Comparison of ENCODE assay signal across 8 mouse cellular contexts in genomic region chr13:39823346-39823954, GRCm38 (mm10).
DNase-seq lines count a peak whose midpoint lies in the region; ATAC-seq lines count a peak whose summit lies in the region.

No protein-coding gene starts in this region.

- H3K27me3 ChIP-seq in hindbrain, embryonic 10.5 days (ENCODE audit: insufficient read depth, poor library complexity, severe bottlenecking) = peaks cover 45% of the 10 kb centered on the region
- H3K27me3 ChIP-seq in neural tube, embryonic 11.5 days (ENCODE audit: control insufficient read depth, insufficient read depth, low read length) = 0 out of 2 replicates have a peak, but pooled peaks cover 8% of the 10 kb centered on the region

- H3K9me3 ChIP-seq in hindbrain, embryonic 10.5 days = no peaks in the 10 kb centered on the region
- H3K9me3 ChIP-seq in neural tube, embryonic 11.5 days (ENCODE audit: control insufficient read depth, low read length) = no peaks in the 10 kb centered on the region

- no peak overlapping the region; the same call in 1 of the 2 replicates for H3K9ac ChIP-seq in neural tube, embryonic 11.5 days (ENCODE audit: low read length)

- H3K27ac ChIP-seq in hindbrain, embryonic 10.5 days = no peak overlapping the region
- no peak overlapping the region for H3K27ac ChIP-seq in neural tube, embryonic 11.5 days (ENCODE audit: low read depth, low read length)

- H3K4me1 ChIP-seq in hindbrain, embryonic 10.5 days (replicated peaks) = peaks cover 12% of the 10 kb centered on the region
- H3K4me1 ChIP-seq in neural tube, embryonic 11.5 days (ENCODE audit: control insufficient read depth, insufficient read depth, low read length) = no peaks in the 10 kb centered on the region

- ATAC-seq in neural tube, embryonic 11.5 days (ENCODE audit: insufficient read depth, low FRiP score, low TSS enrichment) = peak; percentile 20; the same call in 1 of the 2 replicates

- 27% methylated on average over 15 of the region's 15 CpGs for WGBS in hindbrain, embryonic 10.5 days
- 25% methylated on average over 15 of the region's 15 CpGs for WGBS in neural tube, embryonic 11.5 days

- H3K4me2 ChIP-seq in neural tube, embryonic 11.5 days (ENCODE audit: low read depth) = peak overlapping the region; percentile 44

- DNase-seq in adrenal gland, adult (ENCODE audit: inconsistent age in 2 of 2, low spot score in 1 of 2) = peak; percentile 16 to 47
- DNase-seq in adrenal gland, postnatal 4 days (ENCODE audit: low spot score in 2 of 2) = no peak
- peak; percentile 0 for DNase-seq in lung, postnatal 36 days
- DNase-seq in lung, postnatal 10 days = no peak
- peak; percentile 6 for DNase-seq in hindbrain, embryonic 10.5 days (ENCODE audit: low spot score)
- DNase-seq in neural tube, embryonic 11.5 days (ENCODE audit: low spot score) = peak; percentile 31
- no peak for DNase-seq in urinary bladder, postnatal 36 days (ENCODE audit: low spot score in 2 of 2)
- DNase-seq in urinary bladder, postnatal 14 days (ENCODE audit: low spot score) = no peak

- peak overlapping the region; percentile 44 for H3K4me3 ChIP-seq in hindbrain, embryonic 10.5 days
- H3K4me3 ChIP-seq in neural tube, embryonic 11.5 days (ENCODE audit: low read depth, low read length) = peak overlapping the region; percentile 23; the same call in 1 of the 2 replicates

- no peaks in the 10 kb centered on the region for H3K36me3 ChIP-seq in hindbrain, embryonic 10.5 days
- no peaks in the 10 kb centered on the region for H3K36me3 ChIP-seq in neural tube, embryonic 11.5 days (ENCODE audit: control insufficient read depth, insufficient read depth, low read length)

Comparison
In these comparisons a context has a peak if more than half of its experiments do, and no peak if none do; other contexts are left out.
1. DNase-seq: peak in adrenal gland, adult (2 of 2), lung, postnatal 36 days (single experiment), hindbrain, embryonic 10.5 days (single experiment) and neural tube, embryonic 11.5 days (single experiment); none in adrenal gland, postnatal 4 days (0 of 2), lung, postnatal 10 days (single experiment), urinary bladder, postnatal 36 days (0 of 2) and urinary bladder, postnatal 14 days (single experiment).